Mouse (Mus musculus): ENCODE data around the gene Adgrg1. TPM values are rescaled to one million over a fixed set of nuclear protein-coding genes. Genes with fewer than 3 reads are reported as not detected.
A peak's percentile ranks its signal among the peaks of the same experiment; 100 is the strongest.

Gene Adgrg1
- polyA plus RNA-seq, 1 experiment from 2014 or later, result 42.7 TPM

- Histone ChIP-seq H3K9me3 (no peaks in the 10 kb centered on the region), H3K9ac (no peak overlapping the region), H3K27me3 (replicated peaks) (no peaks in the 10 kb centered on the region), H3K36me3 (no peaks in the 10 kb centered on the region), H3K4me1 (peaks cover 71% of the 10 kb centered on the region), H3K27ac (0 out of 2 replicates have a peak overlapping the region, but pooled peaks have one; percentile 69), H3K4me2 (no peak overlapping the region), H3K4me3 (replicated peaks) (no peak overlapping the region)
- WGBS, result 64% methylated on average over 6 of the region's 6 CpGs
- ATAC-seq (ENCODE audit: insufficient read depth, low FRiP score, low read depth), result no peak
Observed at GRCm38 (mm10) chr8:94997857-94998243, 23.3 kb downstream of the Adgrg1 start.

- no peak overlapping the region for H3K9ac ChIP-seq
- no peak for ATAC-seq (ENCODE audit: insufficient read depth, low FRiP score, low read depth)
- peaks cover 4% of the 10 kb centered on the region; the same call in 1 of the 2 replicates for H3K36me3 ChIP-seq
- no peaks in the 10 kb centered on the region for H3K27me3 ChIP-seq (replicated peaks)
- no peak overlapping the region for H3K4me3 ChIP-seq (replicated peaks)
- H3K4me2 ChIP-seq, result no peak overlapping the region
- peaks cover 65% of the 10 kb centered on the region for H3K4me1 ChIP-seq
- H3K9me3 ChIP-seq, result no peaks in the 10 kb centered on the region
- WGBS, result 25% methylated on average over 2 of the region's 2 CpGs
- H3K27ac ChIP-seq, result peak overlapping the region; percentile 69; the same call in 1 of the 2 replicates
Observed at GRCm38 (mm10) chr8:94998431-94998830, 23.9 kb downstream of the Adgrg1 start.

- Histone ChIP-seq H3K4me2 (no peak overlapping the region), H3K36me3 (peaks cover 5% of the 10 kb centered on the region; the same call in 1 of the 2 replicates), H3K9me3 (no peaks in the 10 kb centered on the region), H3K4me3 (replicated peaks) (no peak overlapping the region), H3K27me3 (replicated peaks) (no peaks in the 10 kb centered on the region), H3K27ac (peak overlapping the region; percentile 69), H3K4me1 (peaks cover 59% of the 10 kb centered on the region), H3K9ac (no peak overlapping the region)
- 62% methylated on average over 6 of the region's 6 CpGs for WGBS
- ATAC-seq (ENCODE audit: insufficient read depth, low FRiP score, low read depth), result no peak
Observed at GRCm38 (mm10) chr8:94999004-94999403, 24.5 kb downstream of the Adgrg1 start.

GRCm38 (mm10) chr8:94999956-95000355, 25.4 kb downstream of the Adgrg1 start:
- WGBS, result 48% methylated on average over 6 of the region's 6 CpGs
- H3K36me3 ChIP-seq, result peaks cover 5% of the 10 kb centered on the region; the same call in 1 of the 2 replicates
- H3K9me3 ChIP-seq, result no peaks in the 10 kb centered on the region
- H3K9ac ChIP-seq, result no peak overlapping the region
- H3K4me2 ChIP-seq, result no peak overlapping the region
- no peaks in the 10 kb centered on the region for H3K27me3 ChIP-seq (replicated peaks)
- ATAC-seq (ENCODE audit: insufficient read depth, low FRiP score, low read depth), result peak; percentile 24; the same call in 1 of the 2 replicates
- peak overlapping the region; percentile 69 for H3K27ac ChIP-seq
- H3K4me1 ChIP-seq, result peaks cover 51% of the 10 kb centered on the region
- no peak overlapping the region for H3K4me3 ChIP-seq (replicated peaks)

- WGBS, result 15% methylated on average over 5 of the region's 5 CpGs
- Histone ChIP-seq H3K36me3 (peaks cover 8% of the 10 kb centered on the region; the same call in 1 of the 2 replicates), H3K27me3 (replicated peaks) (no peaks in the 10 kb centered on the region), H3K4me3 (replicated peaks) (no peak overlapping the region), H3K4me1 (peaks cover 45% of the 10 kb centered on the region), H3K4me2 (no peak overlapping the region), H3K27ac (peak overlapping the region; percentile 69), H3K9me3 (no peaks in the 10 kb centered on the region), H3K9ac (no peak overlapping the region)
- ATAC-seq (ENCODE audit: insufficient read depth, low FRiP score, low read depth), result peak; percentile 44
Observed at GRCm38 (mm10) chr8:95000684-95001083, 26.1 kb downstream of the Adgrg1 start.

- Histone ChIP-seq H3K9me3 (no peaks in the 10 kb centered on the region), H3K4me2 (no peak overlapping the region), H3K4me3 (replicated peaks) (no peak overlapping the region), H3K36me3 (peaks cover 8% of the 10 kb centered on the region; the same call in 1 of the 2 replicates), H3K4me1 (peaks cover 41% of the 10 kb centered on the region), H3K27me3 (replicated peaks) (no peaks in the 10 kb centered on the region), H3K27ac (peak overlapping the region; percentile 69; the same call in 1 of the 2 replicates), H3K9ac (no peak overlapping the region)
- 68% methylated on average over 5 of the region's 5 CpGs for WGBS
- ATAC-seq (ENCODE audit: insufficient read depth, low FRiP score, low read depth), result no peak
Observed at GRCm38 (mm10) chr8:95001165-95001564, 26.6 kb downstream of the Adgrg1 start.

- Histone ChIP-seq H3K27ac (peak overlapping the region; percentile 69; the same call in 1 of the 2 replicates), H3K9ac (no peak overlapping the region)
Observed at GRCm38 (mm10) chr8:95001655-95002054, 27.1 kb downstream of the Adgrg1 start.

GRCm38 (mm10) chr8:95002089-95002655, 27.6 kb downstream of the Adgrg1 start:
- peaks cover 8% of the 10 kb centered on the region; the same call in 1 of the 2 replicates for H3K36me3 ChIP-seq
- H3K4me1 ChIP-seq, result peaks cover 34% of the 10 kb centered on the region
- H3K9ac ChIP-seq, result no peak overlapping the region
- H3K27me3 ChIP-seq (replicated peaks), result no peaks in the 10 kb centered on the region
- H3K27ac ChIP-seq, result peak overlapping the region; percentile 38; the same call in 1 of the 2 replicates
- 42% methylated on average over 8 of the region's 8 CpGs for WGBS
- no peak overlapping the region for H3K4me2 ChIP-seq
- no peaks in the 10 kb centered on the region for H3K9me3 ChIP-seq
- 0 out of 2 replicates have a peak, but pooled peaks have one; percentile 3 for ATAC-seq (ENCODE audit: insufficient read depth, low FRiP score, low read depth)
- H3K4me3 ChIP-seq (replicated peaks), result no peak overlapping the region

More at GRCm38 (mm10) chr8:95001655-95002054, 27.1 kb downstream of the Adgrg1 start:
- WGBS, result 6% methylated on average over 7 of the region's 7 CpGs
- H3K4me3 ChIP-seq (replicated peaks), result no peak overlapping the region
- H3K4me2 ChIP-seq, result no peak overlapping the region
- ATAC-seq (ENCODE audit: insufficient read depth, low FRiP score, low read depth), result peak; percentile 32; the same call in 1 of the 2 replicates
- peaks cover 37% of the 10 kb centered on the region for H3K4me1 ChIP-seq
- no peaks in the 10 kb centered on the region for H3K9me3 ChIP-seq
- H3K36me3 ChIP-seq, result peaks cover 8% of the 10 kb centered on the region; the same call in 1 of the 2 replicates
- H3K27me3 ChIP-seq (replicated peaks), result no peaks in the 10 kb centered on the region

GRCm38 (mm10) chr8:95012442-95012919, 37.9 kb downstream of the Adgrg1 start:
- 81% methylated on average over 15 of the region's 15 CpGs for WGBS
- H3K27ac ChIP-seq, result no peak overlapping the region
- no peak overlapping the region for H3K4me3 ChIP-seq (replicated peaks)
- H3K36me3 ChIP-seq, result 0 out of 2 replicates have a peak, but pooled peaks cover 7% of the 10 kb centered on the region
- no peaks in the 10 kb centered on the region for H3K9me3 ChIP-seq
- no peak for ATAC-seq (ENCODE audit: insufficient read depth, low FRiP score, low read depth)
- H3K4me2 ChIP-seq, result no peak overlapping the region
- H3K27me3 ChIP-seq (replicated peaks), result no peaks in the 10 kb centered on the region
- H3K9ac ChIP-seq, result no peak overlapping the region
- no peaks in the 10 kb centered on the region for H3K4me1 ChIP-seq

GRCm38 (mm10) chr8:95015866-95016265, 41.3 kb downstream of the Adgrg1 start:
- 63% methylated on average over 4 of the region's 4 CpGs for WGBS
- H3K36me3 ChIP-seq, result 0 out of 2 replicates have a peak, but pooled peaks cover 7% of the 10 kb centered on the region
- no peak overlapping the region for H3K9ac ChIP-seq
- H3K4me1 ChIP-seq, result 0 out of 2 replicates have a peak, but pooled peaks cover 2% of the 10 kb centered on the region
- ATAC-seq (ENCODE audit: insufficient read depth, low FRiP score, low read depth), result no peak
- no peak overlapping the region for H3K4me2 ChIP-seq
- H3K27ac ChIP-seq, result no peak overlapping the region
- H3K4me3 ChIP-seq (replicated peaks), result no peak overlapping the region
- H3K9me3 ChIP-seq, result no peaks in the 10 kb centered on the region
- no peaks in the 10 kb centered on the region for H3K27me3 ChIP-seq (replicated peaks)

- H3K9ac ChIP-seq, result no peak overlapping the region
- WGBS, result 61% methylated on average over 4 of the region's 4 CpGs
- no peaks in the 10 kb centered on the region for H3K27me3 ChIP-seq (replicated peaks)
- no peaks in the 10 kb centered on the region for H3K9me3 ChIP-seq
- H3K4me2 ChIP-seq, result no peak overlapping the region
- 0 out of 2 replicates have a peak, but pooled peaks cover 2% of the 10 kb centered on the region for H3K4me1 ChIP-seq
- no peak overlapping the region for H3K4me3 ChIP-seq (replicated peaks)
- no peak overlapping the region for H3K27ac ChIP-seq
- no peaks in the 10 kb centered on the region for H3K36me3 ChIP-seq
- no peak for ATAC-seq (ENCODE audit: insufficient read depth, low FRiP score, low read depth)
Observed at GRCm38 (mm10) chr8:95016684-95017083, 42.1 kb downstream of the Adgrg1 start.

- Histone ChIP-seq H3K4me2 (no peak within 1 kb of the TSS), H3K27ac (no peak within 1 kb of the TSS), H3K4me3 (replicated peaks) (no peak within 1 kb of the TSS), H3K27me3 (replicated peaks) (no peaks in the 10 kb centered on the region), H3K9ac (no peak within 1 kb of the TSS), H3K9me3 (no peaks in the 10 kb centered on the region), H3K4me1 (0 out of 2 replicates have a peak, but pooled peaks cover 2% of the 10 kb centered on the region), H3K36me3 (no peaks in the 10 kb centered on the region)
- WGBS, result 68% methylated on average over 11 of the region's 11 CpGs
- no peak for ATAC-seq (ENCODE audit: insufficient read depth, low FRiP score, low read depth)
Observed at GRCm38 (mm10) chr8:95017451-95017850, 42.9 kb downstream of the Adgrg1 start, which contains the start of gene Adgrg3. Gene Adgrg3 (plus strand): TSS chr8:95017692.

Measured in stomach, embryonic 15.5 days (tissue).